Mouse (Mus musculus) lung, postnatal 0 days (tissue): ENCODE data around the gene Espl1. TPM values are rescaled to one million over a fixed set of nuclear protein-coding genes. Genes with fewer than 3 reads are reported as not detected.

Experiments
- ATAC-seq: fragments of 200-750 bp; cut with Nextera tagmentation; 2 replicates; pipeline ENCODE4 v1.8.0; 2017; ENCODE audit warnings: moderate library complexity
- DNase-seq: peaks from one replicate; pipeline ENCODE4 v3.0.0-alpha.2; 2016; ENCODE audit warnings: low spot score
- H3K27ac ChIP-seq: fragments of 300-500 bp; sonication (generic); 2 replicates; pipeline ENCODE4 v1.5.1; 2014; ENCODE audit warnings: antibody characterized with exemption, mild to moderate bottlenecking, low read length, mixed read lengths
- H3K27me3 ChIP-seq: fragments of 300-500 bp; sonication (generic); replicated peaks from 2 replicates; pipeline ENCODE4 v1.6.1; 2014; ENCODE audit warnings: low read length, mixed read lengths; ENCODE audit not compliant: insufficient read depth
- H3K36me3 ChIP-seq: fragments of 300-500 bp; sonication (generic); 2 replicates; pipeline ENCODE4 v1.6.1; 2014; ENCODE audit warnings: low read length, mixed read lengths; ENCODE audit not compliant: insufficient read depth
- H3K4me1 ChIP-seq: fragments of 300-500 bp; sonication (generic); 2 replicates; pipeline ENCODE4 v1.6.1; 2014; ENCODE audit warnings: antibody characterized with exemption, low read depth, low read length, mixed read lengths; ENCODE audit not compliant: insufficient read depth
- H3K4me2 ChIP-seq: fragments of 300-500 bp; sonication (generic); replicated peaks from 2 replicates; pipeline ENCODE4 v1.6.1; 2014; ENCODE audit warnings: low read depth, mild to moderate bottlenecking, low read length, moderate library complexity, mixed read lengths
- H3K4me3 ChIP-seq: fragments of 300-500 bp; sonication (generic); 2 replicates; pipeline ENCODE4 v1.5.1; 2014; ENCODE audit warnings: low read depth, low read length
- H3K9ac ChIP-seq: fragments of 300-500 bp; sonication (generic); replicated peaks from 2 replicates; pipeline ENCODE4 v1.6.1; 2014; ENCODE audit warnings: low read depth, mild to moderate bottlenecking
- H3K9me3 ChIP-seq: fragments of 300-500 bp; sonication (generic); 2 replicates; pipeline ENCODE4 v1.6.1; 2016; ENCODE audit warnings: low read length, mixed read lengths
- CTCF ChIP-seq: IDR thresholded peaks from 2 replicates; pipeline ENCODE4 v1.5.1; 2016; ENCODE audit warnings: antibody characterized with exemption, mild to moderate bottlenecking
- EP300 ChIP-seq: IDR thresholded peaks from 2 replicates; pipeline ENCODE4 v1.6.1; 2016; ENCODE audit warnings: antibody characterized with exemption, mild to moderate bottlenecking, control low read depth
- WGBS: fragments of 180-500 bp; shearing (Covaris S2); extraction: QIAGEN DNeasy Blood & Tissue Kit; methylation state at CpG from one replicate; pipeline ENCODE4 v1.1.7; 2014; 5-methylcytosine and 5-hydroxymethylcytosine counted together
- polyA plus RNA-seq: library from polyadenylated mRNA; unstranded; fragments of >200 nt; fragmentation: Nextera tagmentation; extraction: Ambion mirVana; gene quantifications from 2 replicates; pipeline ENCODE4 v1.2.1, GENCODE M21; 2015

The Espl1 gene
- polyA plus RNA-seq, 1 experiment from 2014 or later, result 1.4 TPM

GRCm38 (mm10) chr15:102369972-102370371 is 73.9 kb downstream of the Espl1 start:
- DNase-seq (no peak), ATAC-seq (no peak)
- Histone ChIP-seq H3K27me3 (no peaks in the 10 kb centered on the region), H3K4me1 (no peaks in the 10 kb centered on the region), H3K9ac (no peak overlapping the region), H3K36me3 (no peaks in the 10 kb centered on the region), H3K27ac (no peak overlapping the region), H3K9me3 (no peaks in the 10 kb centered on the region), H3K4me3 (no peak overlapping the region), H3K4me2 (0 out of 2 replicates have a peak overlapping the region, but pooled peaks have one; percentile 8)
- TF ChIP-seq CTCF, result no peak
- no peak for TF ChIP-seq EP300
- WGBS, result 19% methylated on average over 13 of the region's 13 CpGs

- Histone ChIP-seq H3K9ac (no peak overlapping the region), H3K27me3 (no peaks in the 10 kb centered on the region), H3K4me3 (no peak overlapping the region), H3K4me1 (no peaks in the 10 kb centered on the region), H3K9me3 (no peaks in the 10 kb centered on the region), H3K4me2 (no peak overlapping the region), H3K36me3 (no peaks in the 10 kb centered on the region), H3K27ac (no peak overlapping the region)
- ATAC-seq (no peak), DNase-seq (no peak)
- 16% methylated on average over 10 of the region's 10 CpGs for WGBS
- TF ChIP-seq CTCF (no peak), EP300 (no peak)
These were observed 74.7 kb downstream of the Espl1 start for GRCm38 (mm10) chr15:102370727-102371126.

Other genes starting within 250 kb of the Espl1 start
- 54.0 and 61.8 TPM in 2 replicates for gene Eif4b, start 222.5 kb upstream of the Espl1 start, polyA plus RNA-seq
- 48.7 and 51.6 TPM in 2 replicates for gene Tns2, start 195.9 kb upstream of the Espl1 start, polyA plus RNA-seq
- gene Spryd3, start 160.0 kb upstream of the Espl1 start, polyA plus RNA-seq, result 20.4 and 22.2 TPM in 2 replicates
- 109 and 123 TPM in 2 replicates for gene Igfbp6, start 151.9 kb upstream of the Espl1 start, polyA plus RNA-seq
- gene Soat2, start 145.7 kb upstream of the Espl1 start, polyA plus RNA-seq, result 0.08 and 0.16 TPM in 2 replicates
- 31.9 and 33.9 TPM in 2 replicates for gene Zfp740, start 93.0 kb upstream of the Espl1 start, polyA plus RNA-seq
- 71.0 and 76.9 TPM in 2 replicates for gene Csad, start 91.5 kb upstream of the Espl1 start, polyA plus RNA-seq
- 3.6 and 4.3 TPM in 2 replicates for gene Itgb7, start 64.3 kb upstream of the Espl1 start, polyA plus RNA-seq
- gene Rarg, start 38.7 kb upstream of the Espl1 start, polyA plus RNA-seq, result 35.8 and 40.2 TPM in 2 replicates
- gene Gm9918, start 25.7 kb upstream of the Espl1 start, polyA plus RNA-seq, result 0.13 and 0.36 TPM in 2 replicates
- gene Mfsd5, start 16.8 kb upstream of the Espl1 start, polyA plus RNA-seq, result 70.4 and 72.7 TPM in 2 replicates
- gene Pfdn5, start 29.9 kb downstream of the Espl1 start, polyA plus RNA-seq, result 457 and 467 TPM in 2 replicates
- gene Myg1, start 35.4 kb downstream of the Espl1 start, polyA plus RNA-seq, result 46.1 and 48.3 TPM in 2 replicates
- 16.2 and 17.0 TPM in 2 replicates for gene Aaas, start 54.5 kb downstream of the Espl1 start, polyA plus RNA-seq
- not detected in 2 replicates for gene Sp7, start 70.9 kb downstream of the Espl1 start, polyA plus RNA-seq
- 7.3 and 8.6 TPM in 2 replicates for gene Sp1, start 109.9 kb downstream of the Espl1 start, polyA plus RNA-seq
- gene Amhr2, start 149.1 kb downstream of the Espl1 start, polyA plus RNA-seq, result 8.3 and 11.0 TPM in 2 replicates
- 110 and 128 TPM in 2 replicates for gene Prr13, start 162.8 kb downstream of the Espl1 start, polyA plus RNA-seq
- gene Pcbp2, start 174.3 kb downstream of the Espl1 start, polyA plus RNA-seq, result 154 and 157 TPM in 2 replicates
- gene Gm10337, start 207.5 kb downstream of the Espl1 start, polyA plus RNA-seq, result 2.0 TPM in 1 of 2 replicates, not detected in the other
- 4.2 and 4.9 TPM in 2 replicates for gene Map3k12, start 220.8 kb downstream of the Espl1 start, polyA plus RNA-seq
- gene Tarbp2, start 221.9 kb downstream of the Espl1 start, polyA plus RNA-seq, result 35.2 and 42.8 TPM in 2 replicates
- 3.7 and 4.2 TPM in 2 replicates for gene Npff, start 228.7 kb downstream of the Espl1 start, polyA plus RNA-seq